Comparison of ENCODE assay signal across 20 mouse cellular contexts in genomic region chr10:6855812-6856211, GRCm38 (mm10).
DNase-seq lines count a peak whose midpoint lies in the region; ATAC-seq and TF ChIP-seq lines count a peak whose summit lies in the region.
"Had no signal": no experiment of that assay in that cellular context is flagged by ENCODE, and none has a peak within 500 bp of the region (broad histone marks: within the 10 kb centered on the region; RNA-seq: fewer than 3 reads in every experiment).

No protein-coding gene starts in this region.

- WGBS in forebrain, embryonic 12.5 days: 57% methylated on average over 3 of the region's 3 CpGs
- 38% methylated on average over 3 of the region's 3 CpGs for WGBS in forebrain, embryonic 15.5 days
- WGBS in forebrain, embryonic 14.5 days: 30% methylated on average over 3 of the region's 3 CpGs
- WGBS in forebrain, embryonic 11.5 days: 48% methylated on average over 3 of the region's 3 CpGs

- H3K36me3 ChIP-seq in forebrain, embryonic 12.5 days (replicated peaks): no peaks in the 10 kb centered on the region
- H3K36me3 ChIP-seq in forebrain, embryonic 15.5 days: no peaks in the 10 kb centered on the region
- no peaks in the 10 kb centered on the region for H3K36me3 ChIP-seq in forebrain, embryonic 14.5 days (ENCODE audit: control insufficient read depth, insufficient read depth, low read length)
- no peaks in the 10 kb centered on the region for H3K36me3 ChIP-seq in forebrain, embryonic 11.5 days (ENCODE audit: control insufficient read depth, insufficient read depth, low read length)
- no peaks in the 10 kb centered on the region for H3K36me3 ChIP-seq in CH12.LX (replicated peaks in 1 of 2; ENCODE audit: control insufficient read depth in 1 of 2, insufficient read depth in 1 of 2, low read length in 1 of 2)
- H3K36me3 ChIP-seq: embryonic facial prominence, embryonic 10.5 days; embryonic facial prominence, embryonic 12.5 days had no signal

- peak; percentile 70 for TF ChIP-seq EP300 in CH12.LX (IDR thresholded peaks at IDR 0.05; ENCODE audit: low read length)

- H3K9me3 ChIP-seq in forebrain, embryonic 12.5 days: no peaks in the 10 kb centered on the region
- no peaks in the 10 kb centered on the region for H3K9me3 ChIP-seq in forebrain, embryonic 15.5 days
- H3K9me3 ChIP-seq in forebrain, embryonic 14.5 days (replicated peaks; ENCODE audit: control insufficient read depth, low read length): no peaks in the 10 kb centered on the region
- H3K9me3 ChIP-seq in forebrain, embryonic 11.5 days (ENCODE audit: control insufficient read depth, low read length): no peaks in the 10 kb centered on the region
- H3K9me3 ChIP-seq in CH12.LX (replicated peaks; ENCODE audit: low read length): no peaks in the 10 kb centered on the region
- H3K9me3 ChIP-seq: embryonic facial prominence, embryonic 10.5 days; embryonic facial prominence, embryonic 12.5 days had no signal

- H3K4me3 ChIP-seq in forebrain, embryonic 12.5 days (replicated peaks): no peak overlapping the region
- H3K4me3 ChIP-seq in forebrain, embryonic 15.5 days: no peak overlapping the region
- H3K4me3 ChIP-seq in forebrain, embryonic 14.5 days (ENCODE audit: low read depth, low read length): no peak overlapping the region
- no peak overlapping the region for H3K4me3 ChIP-seq in forebrain, embryonic 11.5 days (ENCODE audit: low read depth, low read length)
- H3K4me3 ChIP-seq in CH12.LX (replicated peaks in 1 of 3; ENCODE audit: low read depth in 2 of 3, low read length in 2 of 3, poor library complexity in 1 of 3): no peak overlapping the region
- H3K4me3 ChIP-seq: embryonic facial prominence, embryonic 10.5 days; embryonic facial prominence, embryonic 12.5 days had no signal

- no peak for TF ChIP-seq CTCF in CH12.LX (conservative IDR thresholded peaks at IDR 0.05 in 1 of 2, IDR thresholded peaks at IDR 0.05 in 1 of 2; ENCODE audit: low read depth in 2 of 2, low read length in 2 of 2)

- in situ Hi-C loops in CH12.LX (cut with MboI; ENCODE audit: low pct_ligation_motif_present, low pct_unique_long_range_greater_than_20kb, low sequenced_read_pairs): no loop called here

- H3K79me2 ChIP-seq in CH12.LX (replicated peaks; ENCODE audit: control insufficient read depth, extremely low read depth, insufficient read depth, poor library complexity, severe bottlenecking): no peaks in the 10 kb centered on the region

- H3K4me1 ChIP-seq in forebrain, embryonic 12.5 days: no peaks in the 10 kb centered on the region
- no peaks in the 10 kb centered on the region for H3K4me1 ChIP-seq in forebrain, embryonic 15.5 days
- H3K4me1 ChIP-seq in forebrain, embryonic 14.5 days (ENCODE audit: control insufficient read depth, insufficient read depth, low read length): no peaks in the 10 kb centered on the region
- H3K4me1 ChIP-seq in forebrain, embryonic 11.5 days (replicated peaks; ENCODE audit: control insufficient read depth, insufficient read depth, low read length): no peaks in the 10 kb centered on the region
- peaks cover 0 to 20% of the 10 kb centered on the region in 2 experiments; a peak in 2 of 4 replicates for H3K4me1 ChIP-seq in CH12.LX (ENCODE audit: control insufficient read depth in 1 of 2, insufficient read depth in 2 of 2)
- H3K4me1 ChIP-seq: embryonic facial prominence, embryonic 10.5 days; embryonic facial prominence, embryonic 12.5 days had no signal

- H3K27me3 ChIP-seq in forebrain, embryonic 12.5 days: no peaks in the 10 kb centered on the region
- no peaks in the 10 kb centered on the region for H3K27me3 ChIP-seq in forebrain, embryonic 15.5 days
- H3K27me3 ChIP-seq in forebrain, embryonic 14.5 days (replicated peaks; ENCODE audit: control insufficient read depth, insufficient read depth, low read length): no peaks in the 10 kb centered on the region
- H3K27me3 ChIP-seq in forebrain, embryonic 11.5 days (ENCODE audit: control insufficient read depth, insufficient read depth, low read length): no peaks in the 10 kb centered on the region
- no peaks in the 10 kb centered on the region for H3K27me3 ChIP-seq in CH12.LX (replicated peaks)
- H3K27me3 ChIP-seq: embryonic facial prominence, embryonic 12.5 days had no signal

- dilution Hi-C loops in CH12.LX (cut with MboI; ENCODE audit: extremely low pct_ligation_motif_present, extremely low pct_unique_long_range_greater_than_20kb, low sequenced_read_pairs): no loop called here

- 0 out of 2 replicates have a peak, but pooled peaks have one; percentile 46 for ATAC-seq in forebrain, embryonic 12.5 days (ENCODE audit: low FRiP score)
- no peak; the same call in 1 of the 2 replicates for ATAC-seq in forebrain, embryonic 15.5 days (replicated peaks)
- peak; percentile 54; the same call in 1 of the 2 replicates for ATAC-seq in forebrain, embryonic 14.5 days
- ATAC-seq in forebrain, embryonic 11.5 days (replicated peaks; ENCODE audit: low FRiP score): no peak
- ATAC-seq: CD4-positive, CD25-positive, alpha-beta regulatory T cell, adult 4 months had no signal

- no peak for TF ChIP-seq RAD21 in CH12.LX (IDR thresholded peaks at IDR 0.05; ENCODE audit: low read depth, low read length)

- no peak for TF ChIP-seq POLR2A in CH12.LX (IDR thresholded peaks at IDR 0.05; ENCODE audit: low read depth, low read length)

- H3K27ac ChIP-seq in forebrain, embryonic 12.5 days: no peak overlapping the region
- no peak overlapping the region for H3K27ac ChIP-seq in forebrain, embryonic 15.5 days (replicated peaks)
- no peak overlapping the region for H3K27ac ChIP-seq in forebrain, embryonic 14.5 days (ENCODE audit: low read depth, low read length)
- H3K27ac ChIP-seq in forebrain, embryonic 11.5 days (ENCODE audit: low read depth, low read length): no peak overlapping the region
- H3K27ac ChIP-seq in CH12.LX (ENCODE audit: insufficient read depth, low read depth): no peak overlapping the region
- H3K27ac ChIP-seq: embryonic facial prominence, embryonic 10.5 days; embryonic facial prominence, embryonic 12.5 days had no signal

- no peak overlapping the region for H3K9ac ChIP-seq in forebrain, embryonic 12.5 days
- no peak overlapping the region for H3K9ac ChIP-seq in forebrain, embryonic 15.5 days (replicated peaks)
- no peak overlapping the region for H3K9ac ChIP-seq in forebrain, embryonic 14.5 days (ENCODE audit: low read length)
- no peak overlapping the region for H3K9ac ChIP-seq in forebrain, embryonic 11.5 days (ENCODE audit: low read length)
- no peak overlapping the region for H3K9ac ChIP-seq in CH12.LX (ENCODE audit: insufficient read depth, low read depth)
- H3K9ac ChIP-seq: embryonic facial prominence, embryonic 12.5 days had no signal

- no peak overlapping the region for H3K4me2 ChIP-seq in forebrain, embryonic 12.5 days
- no peak overlapping the region for H3K4me2 ChIP-seq in forebrain, embryonic 15.5 days (replicated peaks)
- no peak overlapping the region for H3K4me2 ChIP-seq in forebrain, embryonic 14.5 days (ENCODE audit: low read length)
- H3K4me2 ChIP-seq in forebrain, embryonic 11.5 days (ENCODE audit: low read depth, low read length, severe bottlenecking): no peak overlapping the region
- no peak overlapping the region for H3K4me2 ChIP-seq in CH12.LX (ENCODE audit: insufficient read depth, low read depth, poor library complexity, severe bottlenecking)
- H3K4me2 ChIP-seq: embryonic facial prominence, embryonic 12.5 days had no signal

- peak; percentile 11 for DNase-seq in forebrain, embryonic 14.5 days (ENCODE audit: low spot score)
- no peak for DNase-seq in forebrain, embryonic 11.5 days (ENCODE audit: low spot score)
- DNase-seq in heart, adult 11 months: peak; percentile 76
- DNase-seq in heart, adult 8-10 months (ENCODE audit: low spot score): no peak
- peak; percentile 62 for DNase-seq in CH12.LX (ENCODE audit: extremely low read depth)
- no peak for DNase-seq in cerebellum, postnatal 4 days (ENCODE audit: low spot score in 2 of 2)
- DNase-seq: adrenal gland, adult 2 months; adrenal gland, postnatal 10 days; adrenal gland, postnatal 25 days; B cell, adult 2 months; cerebellum, adult 11-12 months; cerebellum, adult 2 months; cerebellum, adult 9-10 months; cerebellum, postnatal 10 days; cerebellum, postnatal 25 days had no signal

TF ChIP-seq in CH12.LX, 34 proteins besides CTCF, POLR2A, EP300 and RAD21:
- no peak for TF ChIP-seq KAT2A (IDR thresholded peaks at IDR 0.05; ENCODE audit: insufficient replicate concordance, low read length)
- TF ChIP-seq IRF4 (IDR thresholded peaks at IDR 0.05; ENCODE audit: low read depth, low read length): no peak
- TF ChIP-seq USF2 (conservative IDR thresholded peaks at IDR 0.05; ENCODE audit: low read depth, low read length): no peak
- no peak for TF ChIP-seq BHLHE40 (IDR thresholded peaks at IDR 0.05; ENCODE audit: low read depth, low read length)
- TF ChIP-seq MEF2A (IDR thresholded peaks at IDR 0.05; ENCODE audit: borderline replicate concordance, low read depth, low read length): peak; percentile 70
- no peak for TF ChIP-seq SMC3 (IDR thresholded peaks at IDR 0.05; ENCODE audit: low read depth, low read length)
- TF ChIP-seq UBTF (IDR thresholded peaks at IDR 0.05; ENCODE audit: low read depth, low read length): no peak
- 0 out of 2 replicates have a peak, but pooled peaks have one; percentile 13 for TF ChIP-seq ETS1 (conservative IDR thresholded peaks at IDR 0.05; ENCODE audit: low read depth, low read length)
- peak; percentile 34; the same call in 1 of the 2 replicates for TF ChIP-seq JUN (IDR thresholded peaks at IDR 0.05; ENCODE audit: insufficient read depth, low read depth, low read length)
- TF ChIP-seq NRF1 (IDR thresholded peaks at IDR 0.05; ENCODE audit: low read depth, low read length): no peak
- no peak for TF ChIP-seq MAX (IDR thresholded peaks at IDR 0.05; ENCODE audit: low read length)
- no peak for TF ChIP-seq ZNF384 (IDR thresholded peaks at IDR 0.05; ENCODE audit: low read depth, low read length)

Comparison
In these comparisons a context has a peak if more than half of its experiments do, and no peak if none do; other contexts are left out.
1. ATAC-seq: peak in forebrain, embryonic 12.5 days (single experiment) and forebrain, embryonic 14.5 days (single experiment); none in forebrain, embryonic 15.5 days (single experiment) and forebrain, embryonic 11.5 days (single experiment).
2. DNase-seq: peak in forebrain, embryonic 14.5 days (single experiment), heart, adult 11 months (single experiment) and CH12.LX (single experiment); none in forebrain, embryonic 11.5 days (single experiment), heart, adult 8-10 months (single experiment) and cerebellum, postnatal 4 days (0 of 2).